8 mouse cellular contexts compared by ENCODE assay signal in genomic region chrX:153006387-153006841, GRCm38 (mm10). TPM values are rescaled to one million over a fixed set of nuclear protein-coding genes. Genes with fewer than 3 reads are reported as not detected.
DNase-seq lines count a peak whose midpoint lies in the region; ATAC-seq lines count a peak whose summit lies in the region.

Gene Usp51, plus strand, starts transcription at chrX:153006469.

- no peaks in the 10 kb centered on the region for H3K36me3 ChIP-seq in intestine, embryonic 15.5 days

- peak within 1 kb of the TSS; percentile 53 for H3K4me3 ChIP-seq in intestine, embryonic 15.5 days (replicated peaks)

- H3K4me1 ChIP-seq in intestine, embryonic 15.5 days (replicated peaks), result no peaks in the 10 kb centered on the region

- 20% methylated on average over 23 of the region's 23 CpGs for WGBS in intestine, embryonic 15.5 days

- peak within 1 kb of the TSS; percentile 71 for H3K4me2 ChIP-seq in intestine, embryonic 15.5 days (replicated peaks)

- peak within 1 kb of the TSS; percentile 40 for H3K9ac ChIP-seq in intestine, embryonic 15.5 days

- H3K27me3 ChIP-seq in intestine, embryonic 15.5 days (replicated peaks), result no peaks in the 10 kb centered on the region

- peak; percentile 81 for ATAC-seq in common myeloid progenitor, adult 5-6 weeks (replicated peaks; ENCODE audit: low read depth, poor library complexity, severe bottlenecking)
- ATAC-seq in intestine, embryonic 15.5 days, result peak; percentile 82

- DNase-seq in gastrocnemius, postnatal 10 days, result peak; percentile 7
- DNase-seq in gastrocnemius, postnatal 36 days, result no peak
- peak; percentile 35 to 38 for DNase-seq in frontal cortex, postnatal 36 days (ENCODE audit: low spot score in 2 of 2)
- peak; percentile 17 to 31 for DNase-seq in left cerebral cortex, postnatal 36 days (ENCODE audit: low spot score in 2 of 2)
- DNase-seq in mesoderm, embryonic 11.5 days (ENCODE audit: low read depth, low spot score), result peak; percentile 23
- DNase-seq in spleen, adult 18-20 months, result peak; percentile 7 to 30

- H3K9me3 ChIP-seq in intestine, embryonic 15.5 days, result no peaks in the 10 kb centered on the region

- no peak within 1 kb of the TSS for H3K27ac ChIP-seq in intestine, embryonic 15.5 days

- intact Hi-C loops in gastrocnemius, postnatal 36 days (cut with DNase I), result no loop called here
- intact Hi-C loops in left cerebral cortex, postnatal 36 days (cut with DNase I), result loop anchor here (2.0 to 5.0 kb wide), 2 partner anchors 30 to 79 kb away; partner anchors contain the start of gene Mageh1

RNA-seq across cellular contexts. Expression of gene Usp51, which starts in this region (rescaled TPM):
- total RNA-seq in gastrocnemius, postnatal 10 days (2021), result under 1 TPM; 0.14 to 0.29 TPM
- total RNA-seq in gastrocnemius, postnatal 36 days (2021), result not detected
- 1.1 and 1.3 TPM in 2 replicates for total RNA-seq in common myeloid progenitor, adult 5-6 weeks (2017)
- 0.73 and 0.91 TPM in 2 replicates for polyA plus RNA-seq in intestine, embryonic 15.5 days (2015; fragmentation: Nextera tagmentation; extraction: Ambion mirVana)
- total RNA-seq in left cerebral cortex, postnatal 36 days (2021), result 1 to 10 TPM; 1.6 to 2.1 TPM

Comparison
In these comparisons a context has a peak if more than half of its experiments do, and no peak if none do; other contexts are left out.
1. Peak in DNase-seq in gastrocnemius, postnatal 10 days; RNA of the gene not detected or under 1 TPM.
2. Peak in ATAC-seq, H3K4me3 ChIP-seq, H3K9ac ChIP-seq and H3K4me2 ChIP-seq in intestine, embryonic 15.5 days; RNA of the gene not detected or under 1 TPM.
3. DNase-seq: peak in frontal cortex, postnatal 36 days (2 of 2), left cerebral cortex, postnatal 36 days (2 of 2), mesoderm, embryonic 11.5 days (single experiment) and spleen, adult 18-20 months (2 of 2); none in gastrocnemius, postnatal 36 days (0 of 2).